Mouse (Mus musculus) hindbrain, postnatal 0 days (tissue): ENCODE results near the gene Akap14. TPM values are rescaled to one million over a fixed set of nuclear protein-coding genes. Genes with fewer than 3 reads are reported as not detected.
"Not testable (repeated sequence)": the region's sequence is repeated elsewhere in the genome, so short reads cannot be mapped to it uniquely, and the experiment has no call there.

ENCODE experiments used
- ATAC-seq: fragments of 200-750 bp; cut with Nextera tagmentation; 2 replicates; pipeline ENCODE4 v1.8.0; 2017; ENCODE audit warnings: mild to moderate bottlenecking, moderate TSS enrichment, moderate library complexity
- DNase-seq: peaks from one replicate; pipeline ENCODE4 v3.0.0-alpha.2; 2015; ENCODE audit warnings: low spot score
- H3K27ac ChIP-seq: fragments of 300-500 bp; sonication (generic); 2 replicates; pipeline ENCODE4 v1.5.1; 2014; ENCODE audit warnings: mild to moderate bottlenecking
- H3K27me3 ChIP-seq: fragments of 300-500 bp; sonication (generic); 2 replicates; pipeline ENCODE4 v1.6.1; 2014; ENCODE audit warnings: low read length, mixed read lengths; ENCODE audit not compliant: insufficient read depth
- H3K36me3 ChIP-seq: fragments of 300-500 bp; sonication (generic); 2 replicates; pipeline ENCODE4 v1.6.1; 2014; ENCODE audit warnings: low read length, mixed read lengths; ENCODE audit not compliant: insufficient read depth
- H3K4me1 ChIP-seq: fragments of 300-500 bp; sonication (generic); 2 replicates; pipeline ENCODE4 v1.6.1; 2014; ENCODE audit warnings: antibody characterized with exemption, low read length, mixed read lengths; ENCODE audit not compliant: insufficient read depth
- H3K4me2 ChIP-seq: fragments of 300-500 bp; sonication (generic); 2 replicates; pipeline ENCODE4 v1.6.1; 2014; ENCODE audit warnings: low read depth, mild to moderate bottlenecking, low read length, moderate library complexity, mixed read lengths
- H3K4me3 ChIP-seq: fragments of 300-500 bp; sonication (generic); 2 replicates; pipeline ENCODE4 v1.5.1; 2014; ENCODE audit warnings: low read length
- H3K9ac ChIP-seq: fragments of 300-500 bp; sonication (generic); replicated peaks from 2 replicates; pipeline ENCODE4 v1.6.1; 2014; ENCODE audit warnings: mild to moderate bottlenecking, low read length, moderate library complexity, mixed read lengths
- H3K9me3 ChIP-seq: fragments of 300-500 bp; sonication (generic); 2 replicates; pipeline ENCODE4 v1.6.1; 2016; ENCODE audit warnings: low read length, mixed read lengths
- CTCF ChIP-seq: IDR thresholded peaks from 2 replicates; pipeline ENCODE4 v1.5.1; 2016; ENCODE audit warnings: antibody characterized with exemption, control low read depth, low read depth
- WGBS: fragments of 180-500 bp; shearing (Covaris S2); extraction: QIAGEN DNeasy Blood & Tissue Kit; methylation state at CpG from one replicate; pipeline ENCODE4 v1.1.7; 2014; 5-methylcytosine and 5-hydroxymethylcytosine counted together
- polyA plus RNA-seq: library from polyadenylated mRNA; unstranded; fragments of >200 nt; fragmentation: Nextera tagmentation; extraction: Ambion mirVana; gene quantifications from 2 replicates; pipeline ENCODE4 v1.2.1, GENCODE M21; 2015
- total RNA-seq: library from RNA; depleted of rRNA; stranded (reverse); fragments of >200 nt; gene quantifications from 2 replicates; pipeline ENCODE4 v1.2.3, GENCODE M21; 2014

Akap14 gene
- total and polyA plus RNA-seq, 2 experiments from 2014 or later = 0.23 TPM; not detected in 1

GRCm38 (mm10) chrX:37167085-37167484, 1.6 kb downstream of the Akap14 start:
- TF ChIP-seq CTCF = peak; percentile 72
- Histone ChIP-seq H3K4me3 (no peak overlapping the region), H3K4me1 (no peaks in the 10 kb centered on the region), H3K9ac (no peak overlapping the region), H3K9me3 (no peaks in the 10 kb centered on the region), H3K27me3 (no peaks in the 10 kb centered on the region), H3K36me3 (no peaks in the 10 kb centered on the region), H3K27ac (no peak overlapping the region), H3K4me2 (no peak overlapping the region)
- 28% methylated on average over 3 of the region's 3 CpGs for WGBS
- peak; percentile 64 for DNase-seq
- ATAC-seq = no peak

- no peaks in the 10 kb centered on the region for H3K9me3 ChIP-seq
- TF ChIP-seq CTCF = no peak
- WGBS = 83% methylated on average over 18 of the region's 18 CpGs
- no peaks in the 10 kb centered on the region for H3K36me3 ChIP-seq
- no peak overlapping the region for H3K9ac ChIP-seq
- H3K4me3 ChIP-seq = no peak overlapping the region
- no peaks in the 10 kb centered on the region for H3K27me3 ChIP-seq
- H3K4me2 ChIP-seq = no peak overlapping the region
- H3K4me1 ChIP-seq = no peaks in the 10 kb centered on the region
- DNase-seq (no peak), ATAC-seq (no peak)
- H3K27ac ChIP-seq = no peak overlapping the region
These were observed 5.5 kb downstream of the Akap14 start for GRCm38 (mm10) chrX:37163115-37163514.

GRCm38 (mm10) chrX:37161169-37161568, 7.5 kb downstream of the Akap14 start:
- no peaks in the 10 kb centered on the region for H3K9me3 ChIP-seq
- H3K36me3 ChIP-seq = no peaks in the 10 kb centered on the region
- H3K9ac ChIP-seq = no peak overlapping the region
- no peak overlapping the region for H3K4me3 ChIP-seq
- no peaks in the 10 kb centered on the region for H3K4me1 ChIP-seq
- no peak for TF ChIP-seq CTCF
- H3K27me3 ChIP-seq = no peaks in the 10 kb centered on the region
- 68% methylated on average over 10 of the region's 10 CpGs for WGBS
- no peak overlapping the region for H3K4me2 ChIP-seq
- DNase-seq (no peak), ATAC-seq (no peak)
- no peak overlapping the region for H3K27ac ChIP-seq

GRCm38 (mm10) chrX:37157839-37158238, 10.8 kb downstream of the Akap14 start:
- Histone ChIP-seq H3K27ac (no peak overlapping the region), H3K4me2 (no peak overlapping the region), H3K4me1 (no peaks in the 10 kb centered on the region), H3K27me3 (no peaks in the 10 kb centered on the region), H3K4me3 (no peak overlapping the region), H3K36me3 (no peaks in the 10 kb centered on the region), H3K9ac (no peak overlapping the region), H3K9me3 (no peaks in the 10 kb centered on the region)
- no peak for ATAC-seq
- 62% methylated on average over 4 of the region's 4 CpGs for WGBS
- no peak for DNase-seq
- TF ChIP-seq CTCF = peak; percentile 46

GRCm38 (mm10) chrX:37144954-37145353, 23.7 kb downstream of the Akap14 start:
- Histone ChIP-seq H3K36me3 (no peaks in the 10 kb centered on the region; the same call in 1 of the 2 replicates), H3K27ac (no peak overlapping the region), H3K4me3 (no peak overlapping the region), H3K4me2 (no peak overlapping the region), H3K9me3 (no peaks in the 10 kb centered on the region), H3K9ac (no peak overlapping the region), H3K4me1 (no peaks in the 10 kb centered on the region), H3K27me3 (no peaks in the 10 kb centered on the region)
- TF ChIP-seq CTCF = peak; percentile 54
- 82% methylated on average over 2 of the region's 2 CpGs for WGBS
- peak; percentile 28 for DNase-seq
- 0 out of 2 replicates have a peak, but pooled peaks have one; percentile 56 for ATAC-seq

GRCm38 (mm10) chrX:37144498-37144897, 24.1 kb downstream of the Akap14 start:
- ATAC-seq = not testable (repeated sequence)

GRCm38 (mm10) chrX:37141732-37142131, 26.9 kb downstream of the Akap14 start:
- TF ChIP-seq CTCF = no peak
- no peak for ATAC-seq
- H3K36me3 ChIP-seq = no peaks in the 10 kb centered on the region; the same call in 1 of the 2 replicates
- H3K27ac ChIP-seq = no peak overlapping the region
- 83% methylated on average over 3 of the region's 3 CpGs for WGBS
- no peaks in the 10 kb centered on the region for H3K27me3 ChIP-seq
- H3K4me1 ChIP-seq = no peaks in the 10 kb centered on the region
- H3K9ac ChIP-seq = no peak overlapping the region
- no peak overlapping the region for H3K4me3 ChIP-seq
- no peak overlapping the region for H3K4me2 ChIP-seq
- H3K9me3 ChIP-seq = no peaks in the 10 kb centered on the region
- no peak for DNase-seq

More at GRCm38 (mm10) chrX:37144498-37144897, 24.1 kb downstream of the Akap14 start:
- H3K4me1 ChIP-seq, H3K9ac ChIP-seq, DNase-seq, H3K9me3 ChIP-seq, H3K4me3 ChIP-seq, H3K4me2 ChIP-seq, H3K27ac ChIP-seq, H3K27me3 ChIP-seq, H3K36me3 ChIP-seq: not testable (repeated sequence)
- 75% methylated on average over 1 of the region's 4 CpGs for WGBS
